Mouse (Mus musculus): ENCODE data around the gene Pphln1.

- TF ChIP-seq CTCF (IDR thresholded peaks at IDR 0.05; ENCODE audit: control insufficient read depth, insufficient read depth, insufficient replicate concordance, low read depth, low read length), result no peak
- no peak for TF ChIP-seq POLR2A (IDR thresholded peaks at IDR 0.05; ENCODE audit: control insufficient read depth, low read depth, low read length)
Measured at GRCm38 (mm10) chr15:93485252-93485651, 87.1 kb downstream of the Pphln1 start.
